Comparison of ENCODE assay signal across 9 mouse cellular contexts in the genomic region with DNA sequence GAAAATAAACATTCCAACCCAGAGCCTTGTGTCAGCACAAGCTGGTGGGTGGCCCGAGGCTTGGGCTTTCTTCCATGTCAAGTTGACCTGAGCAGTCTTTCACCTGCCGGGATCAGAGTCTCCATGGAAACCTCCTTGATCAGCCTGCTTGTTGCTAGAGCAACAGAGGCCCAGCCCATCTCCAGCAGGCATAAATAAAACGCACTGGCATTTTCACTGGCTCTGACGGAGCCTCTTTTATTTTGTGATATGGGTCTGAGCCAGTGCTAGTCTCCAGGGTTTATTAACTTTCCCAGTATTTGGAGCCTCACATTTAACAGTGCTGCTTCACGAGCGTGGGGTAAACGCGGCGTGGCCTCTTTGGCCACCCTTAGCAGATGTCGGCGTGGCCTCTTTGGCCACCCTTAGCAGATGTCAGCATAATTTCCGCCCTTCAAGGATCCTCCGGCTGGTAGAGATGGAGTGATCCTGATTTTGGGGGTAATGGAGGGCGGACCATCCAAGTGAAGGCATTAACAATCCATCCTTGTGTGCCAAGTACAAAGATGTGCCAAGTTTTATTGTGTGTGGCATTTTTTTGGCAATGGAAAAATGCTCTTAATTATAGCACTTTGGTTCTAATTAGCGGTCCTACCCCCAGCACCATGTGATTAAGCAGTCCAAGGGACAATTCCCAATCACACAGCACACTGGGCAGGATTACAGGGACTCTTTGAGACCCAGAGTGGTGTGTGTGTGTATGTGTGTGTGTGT. TPM values are rescaled to one million over a fixed set of nuclear protein-coding genes. Genes with fewer than 3 reads are reported as not detected.
A peak's percentile ranks its signal among the peaks of the same experiment; 100 is the strongest.
DNase-seq lines count a peak whose midpoint lies in the region; ATAC-seq lines count a peak whose summit lies in the region.
"Had no signal": no experiment of that assay in that cellular context is flagged by ENCODE, and none has a peak within 500 bp of the region (broad histone marks: within the 10 kb centered on the region; RNA-seq: fewer than 3 reads in every experiment).

No protein-coding gene starts in this region.

- H3K27ac ChIP-seq in heart, embryonic 13.5 days (replicated peaks) = 0 out of 2 replicates have a peak overlapping the region, but pooled peaks have one; percentile 0
- peak overlapping the region; percentile 91 for H3K27ac ChIP-seq in hindbrain, embryonic 13.5 days
- H3K27ac ChIP-seq in midbrain, embryonic 13.5 days = peak overlapping the region; percentile 95
- peak overlapping the region; percentile 80 for H3K27ac ChIP-seq in stomach, embryonic 15.5 days

- DNase-seq in heart, postnatal 14 days = no peak
- peak; percentile 54 for DNase-seq in embryo, embryonic 9.5 days (ENCODE audit: extremely low spot score)
- peak; percentile 81 to 92 for DNase-seq in layer of hippocampus, postnatal 14 days (ENCODE audit: low spot score in 2 of 2)
- DNase-seq in thymus, postnatal 36 days = no peak

- H3K4me1 ChIP-seq in heart, embryonic 13.5 days = peaks cover 56% of the 10 kb centered on the region
- peaks cover 52% of the 10 kb centered on the region for H3K4me1 ChIP-seq in hindbrain, embryonic 13.5 days (replicated peaks)
- H3K4me1 ChIP-seq in midbrain, embryonic 13.5 days (replicated peaks) = peaks cover 62% of the 10 kb centered on the region
- peaks cover 34% of the 10 kb centered on the region for H3K4me1 ChIP-seq in stomach, embryonic 15.5 days

- H3K27me3 ChIP-seq in heart, embryonic 13.5 days (replicated peaks) = no peaks in the 10 kb centered on the region
- 0 out of 2 replicates have a peak, but pooled peaks cover 10% of the 10 kb centered on the region for H3K27me3 ChIP-seq in hindbrain, embryonic 13.5 days
- H3K27me3 ChIP-seq in midbrain, embryonic 13.5 days = no peaks in the 10 kb centered on the region
- no peaks in the 10 kb centered on the region for H3K27me3 ChIP-seq in stomach, embryonic 15.5 days (replicated peaks)

- H3K9ac ChIP-seq in heart, embryonic 13.5 days = no peak overlapping the region
- no peak overlapping the region for H3K9ac ChIP-seq in hindbrain, embryonic 13.5 days
- H3K9ac ChIP-seq in midbrain, embryonic 13.5 days (replicated peaks) = no peak overlapping the region; the same call in 1 of the 2 replicates
- H3K9ac ChIP-seq in stomach, embryonic 15.5 days = no peak overlapping the region

- H3K4me2 ChIP-seq in heart, embryonic 13.5 days = no peak overlapping the region
- H3K4me2 ChIP-seq in hindbrain, embryonic 13.5 days = peak overlapping the region; percentile 44
- H3K4me2 ChIP-seq in midbrain, embryonic 13.5 days (replicated peaks) = peak overlapping the region; percentile 49
- H3K4me2 ChIP-seq in stomach, embryonic 15.5 days = peak overlapping the region; percentile 22; the same call in 1 of the 2 replicates

- peaks cover 74% of the 10 kb centered on the region for H3K36me3 ChIP-seq in heart, embryonic 13.5 days
- no peaks in the 10 kb centered on the region for H3K36me3 ChIP-seq in hindbrain, embryonic 13.5 days
- no peaks in the 10 kb centered on the region for H3K36me3 ChIP-seq in midbrain, embryonic 13.5 days
- no peaks in the 10 kb centered on the region for H3K36me3 ChIP-seq in stomach, embryonic 15.5 days

- no peak overlapping the region for H3K4me3 ChIP-seq in heart, embryonic 13.5 days
- no peak overlapping the region for H3K4me3 ChIP-seq in hindbrain, embryonic 13.5 days
- peak overlapping the region; percentile 12; the same call in 1 of the 2 replicates for H3K4me3 ChIP-seq in midbrain, embryonic 13.5 days (replicated peaks)
- no peak overlapping the region for H3K4me3 ChIP-seq in stomach, embryonic 15.5 days (replicated peaks)
- H3K4me3 ChIP-seq: erythroblast, embryonic 14.5 days had no signal

- no peaks in the 10 kb centered on the region for H3K9me3 ChIP-seq in heart, embryonic 13.5 days
- no peaks in the 10 kb centered on the region for H3K9me3 ChIP-seq in hindbrain, embryonic 13.5 days
- no peaks in the 10 kb centered on the region for H3K9me3 ChIP-seq in midbrain, embryonic 13.5 days
- H3K9me3 ChIP-seq in stomach, embryonic 15.5 days = no peaks in the 10 kb centered on the region

- ATAC-seq in heart, embryonic 13.5 days (ENCODE audit: extremely low read depth, insufficient number of reproducible peaks, low FRiP score, low TSS enrichment) = no peak
- ATAC-seq in hindbrain, embryonic 13.5 days (ENCODE audit: low FRiP score) = peak; percentile 92
- ATAC-seq in midbrain, embryonic 13.5 days = peak; percentile 91
- peak; percentile 58 for ATAC-seq in stomach, embryonic 15.5 days (ENCODE audit: insufficient read depth, low FRiP score, low read depth)

- intact Hi-C loops in heart, postnatal 14 days (cut with DNase I) = no loop called here

- WGBS in heart, embryonic 13.5 days = 68% methylated on average over 15 of the region's 15 CpGs
- WGBS in hindbrain, embryonic 13.5 days = 21% methylated on average over 15 of the region's 15 CpGs
- WGBS in midbrain, embryonic 13.5 days = 14% methylated on average over 15 of the region's 15 CpGs
- 33% methylated on average over 15 of the region's 15 CpGs for WGBS in stomach, embryonic 15.5 days

RNA-seq across cellular contexts. Expression of gene Pdcd4, which starts 39.2 kb away (rescaled TPM):
- 34.4 and 34.6 TPM in 2 replicates for polyA plus RNA-seq in heart, embryonic 13.5 days (2015; fragmentation: Nextera tagmentation; extraction: Ambion mirVana)
- total RNA-seq in heart, postnatal 14 days (2021) = 10 to 100 TPM; 24.8 to 25.6 TPM
- polyA plus RNA-seq in hindbrain, embryonic 13.5 days (2015; fragmentation: Nextera tagmentation; extraction: Ambion mirVana) = 75.4 and 82.8 TPM in 2 replicates
- total RNA-seq in layer of hippocampus, postnatal 14 days (2021) = 100 to 1,000 TPM; 121 TPM
- 84.7 and 85.6 TPM in 2 replicates for polyA plus RNA-seq in midbrain, embryonic 13.5 days (2015; fragmentation: Nextera tagmentation; extraction: Ambion mirVana)
- polyA plus RNA-seq in stomach, embryonic 15.5 days (2015; fragmentation: Nextera tagmentation; extraction: Ambion mirVana) = 78.6 and 86.9 TPM in 2 replicates

Comparison
In these comparisons a context has a peak if more than half of its experiments do, and no peak if none do; other contexts are left out.
1. H3K27ac ChIP-seq: peak in every context shown above with its lines; median percentile 95 in midbrain, embryonic 13.5 days; 91 in hindbrain, embryonic 13.5 days; 80 in stomach, embryonic 15.5 days; 0 in heart, embryonic 13.5 days.
2. DNase-seq: peak in embryo, embryonic 9.5 days (single experiment) and layer of hippocampus, postnatal 14 days (2 of 2); none in heart, postnatal 14 days (0 of 2) and thymus, postnatal 36 days (0 of 2).